Comparison of ENCODE assay signal across 10 mouse cellular contexts in genomic region chr6:55487726-55488125, GRCm38 (mm10). TPM values are rescaled to one million over a fixed set of nuclear protein-coding genes. Genes with fewer than 3 reads are reported as not detected.
A peak's percentile ranks its signal among the peaks of the same experiment; 100 is the strongest.
DNase-seq lines count a peak whose midpoint lies in the region; ATAC-seq and TF ChIP-seq lines count a peak whose summit lies in the region.
"Had no signal": no experiment of that assay in that cellular context is flagged by ENCODE, and none has a peak within 500 bp of the region (broad histone marks: within the 10 kb centered on the region; RNA-seq: fewer than 3 reads in every experiment).

No protein-coding gene starts in this region.

- no peak overlapping the region for H3K4me3 ChIP-seq in midbrain, embryonic 10.5 days
- no peak overlapping the region for H3K4me3 ChIP-seq in midbrain, postnatal 0 days (ENCODE audit: low read depth, low read length)
- H3K4me3 ChIP-seq: myocyte had no signal

- DNase-seq in midbrain, embryonic 10.5 days (ENCODE audit: low spot score): no peak
- no peak for DNase-seq in midbrain, postnatal 0 days (ENCODE audit: low spot score)
- peak; percentile 26 for DNase-seq in heart, adult 8-10 months (ENCODE audit: low spot score)
- peak; percentile 18 to 45 for DNase-seq in kidney, postnatal 25 days
- DNase-seq in urinary bladder, adult 18-20 months (ENCODE audit: low spot score in 2 of 2): peak; percentile 70 to 87
- DNase-seq in frontal cortex, adult 2 months (ENCODE audit: extremely low spot score in 1 of 2, low spot score in 1 of 2): no peak
- DNase-seq in retina, postnatal 1 day: no peak
- DNase-seq in spleen, adult 18-20 months: no peak

- 73% methylated on average over 6 of the region's 6 CpGs for WGBS in midbrain, embryonic 10.5 days
- 62% methylated on average over 6 of the region's 6 CpGs for WGBS in midbrain, postnatal 0 days

- no peaks in the 10 kb centered on the region for H3K9me3 ChIP-seq in midbrain, embryonic 10.5 days (replicated peaks)
- H3K9me3 ChIP-seq in midbrain, postnatal 0 days (ENCODE audit: low read length): no peaks in the 10 kb centered on the region

- H3K27ac ChIP-seq in midbrain, embryonic 10.5 days (replicated peaks): 0 out of 2 replicates have a peak overlapping the region, but pooled peaks have one; percentile 9
- H3K27ac ChIP-seq in midbrain, postnatal 0 days (ENCODE audit: low read depth, low read length): no peak overlapping the region
- H3K27ac ChIP-seq: kidney, postnatal 0 days had no signal

- no peak for ATAC-seq in midbrain, postnatal 0 days (ENCODE audit: low FRiP score)

- no peak overlapping the region for H3K9ac ChIP-seq in midbrain, postnatal 0 days (replicated peaks; ENCODE audit: low read length, poor library complexity, severe bottlenecking)

- no peak for TF ChIP-seq CTCF in midbrain, postnatal 0 days (IDR thresholded peaks at IDR 0.05)

- H3K27me3 ChIP-seq in midbrain, embryonic 10.5 days (ENCODE audit: low read depth, poor library complexity, severe bottlenecking): no peaks in the 10 kb centered on the region
- H3K27me3 ChIP-seq in midbrain, postnatal 0 days (ENCODE audit: insufficient read depth, low read length): no peaks in the 10 kb centered on the region

- H3K4me1 ChIP-seq in midbrain, embryonic 10.5 days: peaks cover 25% of the 10 kb centered on the region
- H3K4me1 ChIP-seq in midbrain, postnatal 0 days (ENCODE audit: insufficient read depth, low read length): 0 out of 2 replicates have a peak, but pooled peaks cover 6% of the 10 kb centered on the region

- peaks cover 78% of the 10 kb centered on the region for H3K36me3 ChIP-seq in midbrain, embryonic 10.5 days
- H3K36me3 ChIP-seq in midbrain, postnatal 0 days (ENCODE audit: insufficient read depth, low read length): peaks cover 55% of the 10 kb centered on the region

- no peak overlapping the region for H3K4me2 ChIP-seq in midbrain, postnatal 0 days (ENCODE audit: low read depth, low read length, poor library complexity, severe bottlenecking)

RNA-seq across cellular contexts. Expression of gene Adcyap1r1, which starts 35.9 kb away (rescaled TPM):
- 31.4 and 34.3 TPM in 2 replicates for polyA plus RNA-seq in midbrain, embryonic 10.5 days (2016; fragmentation: Nextera tagmentation; extraction: Ambion mirVana)
- total RNA-seq in midbrain, postnatal 0 days (2014; rRNA removed): 207 and 209 TPM in 2 replicates
- 68.6 and 72.5 TPM in 2 replicates for polyA plus RNA-seq in midbrain, postnatal 0 days (2015; fragmentation: Nextera tagmentation; extraction: Ambion mirVana)
- 1 to 10 TPM; 5.1 to 5.8 (median 5.4) TPM for total RNA-seq in heart, adult 8-10 months (2022)
- 119 and 133 TPM in 2 replicates for polyA plus RNA-seq in frontal cortex, adult 2 months (2012; rRNA removed)
- polyA plus RNA-seq: myocyte had no signal

Comparison
In these comparisons a context has a peak if more than half of its experiments do, and no peak if none do; other contexts are left out.
1. DNase-seq: peak in heart, adult 8-10 months (single experiment), kidney, postnatal 25 days (2 of 2) and urinary bladder, adult 18-20 months (2 of 2); none in midbrain, embryonic 10.5 days (single experiment), midbrain, postnatal 0 days (single experiment), frontal cortex, adult 2 months (0 of 2), retina, postnatal 1 day (single experiment) and spleen, adult 18-20 months (0 of 2).